Mouse (Mus musculus): ENCODE measurements around the gene Frmd5.

DNA sequence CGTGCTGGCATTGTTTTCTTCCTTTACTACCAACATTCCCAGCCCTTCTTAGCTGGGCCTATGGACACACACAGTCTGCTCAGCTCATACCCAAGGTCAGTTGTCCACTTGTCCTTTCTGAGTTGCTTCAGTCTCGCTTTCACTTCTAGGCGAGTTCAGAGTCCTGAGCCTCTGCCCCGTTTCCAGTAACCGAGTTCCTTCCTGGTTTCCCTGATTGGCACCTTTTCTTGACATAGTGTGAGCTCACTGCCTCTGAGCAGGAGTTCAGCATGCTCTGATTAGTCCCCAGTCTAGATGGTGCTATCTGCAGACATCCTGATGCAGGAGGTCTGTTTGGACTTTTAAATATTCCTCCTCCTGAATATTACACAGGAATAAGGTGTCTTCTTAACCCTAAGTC is 17.8 kb upstream of the Frmd5 start:
- TF ChIP-seq MAX (IDR thresholded peaks at IDR 0.05; ENCODE audit: low read depth) (no peak), POLR2AphosphoS2 (IDR thresholded peaks at IDR 0.05; ENCODE audit: insufficient read length, low read depth) (no peak), POLR2A (IDR thresholded peaks at IDR 0.05; ENCODE audit: insufficient read length, low read depth) (no peak), TCF12 (IDR thresholded peaks at IDR 0.05; ENCODE audit: insufficient read depth, poor library complexity, severe bottlenecking) (no peak), CEBPB (IDR thresholded peaks at IDR 0.05; ENCODE audit: insufficient read depth, poor library complexity, severe bottlenecking) (no peak), MYOD1 (IDR thresholded peaks at IDR 0.05; ENCODE audit: control insufficient read depth in 1 of 3, insufficient read length in 2 of 3, low read depth in 2 of 3) (no peak), USF1 (IDR thresholded peaks at IDR 0.05; ENCODE audit: low read depth) (no peak)
